Mouse (Mus musculus) lung, postnatal 0 days (tissue): Measurements from ENCODE around the gene Ppp2r3a. TPM values are rescaled to one million over a fixed set of nuclear protein-coding genes. Genes with fewer than 3 reads are reported as not detected.
A peak's percentile ranks its signal among the peaks of the same experiment; 100 is the strongest.

ENCODE experiments used
- ATAC-seq: fragments of 200-750 bp; cut with Nextera tagmentation; 2 replicates; pipeline ENCODE4 v1.8.0; 2017; ENCODE audit warnings: moderate library complexity
- DNase-seq: peaks from one replicate; pipeline ENCODE4 v3.0.0-alpha.2; 2016; ENCODE audit warnings: low spot score
- H3K27ac ChIP-seq: fragments of 300-500 bp; sonication (generic); 2 replicates; pipeline ENCODE4 v1.5.1; 2014; ENCODE audit warnings: antibody characterized with exemption, mild to moderate bottlenecking, low read length, mixed read lengths
- H3K27me3 ChIP-seq: fragments of 300-500 bp; sonication (generic); replicated peaks from 2 replicates; pipeline ENCODE4 v1.6.1; 2014; ENCODE audit warnings: low read length, mixed read lengths; ENCODE audit not compliant: insufficient read depth
- H3K36me3 ChIP-seq: fragments of 300-500 bp; sonication (generic); 2 replicates; pipeline ENCODE4 v1.6.1; 2014; ENCODE audit warnings: low read length, mixed read lengths; ENCODE audit not compliant: insufficient read depth
- H3K4me1 ChIP-seq: fragments of 300-500 bp; sonication (generic); 2 replicates; pipeline ENCODE4 v1.6.1; 2014; ENCODE audit warnings: antibody characterized with exemption, low read depth, low read length, mixed read lengths; ENCODE audit not compliant: insufficient read depth
- H3K4me2 ChIP-seq: fragments of 300-500 bp; sonication (generic); replicated peaks from 2 replicates; pipeline ENCODE4 v1.6.1; 2014; ENCODE audit warnings: low read depth, mild to moderate bottlenecking, low read length, moderate library complexity, mixed read lengths
- H3K4me3 ChIP-seq: fragments of 300-500 bp; sonication (generic); 2 replicates; pipeline ENCODE4 v1.5.1; 2014; ENCODE audit warnings: low read depth, low read length
- H3K9ac ChIP-seq: fragments of 300-500 bp; sonication (generic); replicated peaks from 2 replicates; pipeline ENCODE4 v1.6.1; 2014; ENCODE audit warnings: low read depth, mild to moderate bottlenecking
- H3K9me3 ChIP-seq: fragments of 300-500 bp; sonication (generic); 2 replicates; pipeline ENCODE4 v1.6.1; 2016; ENCODE audit warnings: low read length, mixed read lengths
- CTCF ChIP-seq: IDR thresholded peaks from 2 replicates; pipeline ENCODE4 v1.5.1; 2016; ENCODE audit warnings: antibody characterized with exemption, mild to moderate bottlenecking
- EP300 ChIP-seq: IDR thresholded peaks from 2 replicates; pipeline ENCODE4 v1.6.1; 2016; ENCODE audit warnings: antibody characterized with exemption, mild to moderate bottlenecking, control low read depth
- WGBS: fragments of 180-500 bp; shearing (Covaris S2); extraction: QIAGEN DNeasy Blood & Tissue Kit; methylation state at CpG from one replicate; pipeline ENCODE4 v1.1.7; 2014; 5-methylcytosine and 5-hydroxymethylcytosine counted together
- polyA plus RNA-seq: library from polyadenylated mRNA; unstranded; fragments of >200 nt; fragmentation: Nextera tagmentation; extraction: Ambion mirVana; gene quantifications from 2 replicates; pipeline ENCODE4 v1.2.1, GENCODE M21; 2015

The Ppp2r3a gene
- 7.2 and 7.7 TPM in 2 replicates for polyA plus RNA-seq

- peak within 1 kb of the TSS; percentile 98 for H3K27ac ChIP-seq
- H3K27me3 ChIP-seq, result no peaks in the 10 kb centered on the region
- peak; percentile 96 for DNase-seq
- TF ChIP-seq EP300 (no peak), CTCF (peak; percentile 51)
- no peaks in the 10 kb centered on the region for H3K9me3 ChIP-seq
- peak within 1 kb of the TSS; percentile 69 for H3K4me2 ChIP-seq
- ATAC-seq, result peak; percentile 95
- H3K4me1 ChIP-seq, result no peaks in the 10 kb centered on the region
- WGBS, result 3% methylated on average over 38 of the region's 50 CpGs
- H3K9ac ChIP-seq, result peak within 1 kb of the TSS; percentile 80
- peak within 1 kb of the TSS; percentile 77 for H3K4me3 ChIP-seq
- H3K36me3 ChIP-seq, result no peaks in the 10 kb centered on the region
These were observed at the start of gene Ppp2r3a for GRCm38 (mm10) chr9:101251644-101252337. TSS of gene Ppp2r3a (minus strand) at chr9:101251795.

DNA sequence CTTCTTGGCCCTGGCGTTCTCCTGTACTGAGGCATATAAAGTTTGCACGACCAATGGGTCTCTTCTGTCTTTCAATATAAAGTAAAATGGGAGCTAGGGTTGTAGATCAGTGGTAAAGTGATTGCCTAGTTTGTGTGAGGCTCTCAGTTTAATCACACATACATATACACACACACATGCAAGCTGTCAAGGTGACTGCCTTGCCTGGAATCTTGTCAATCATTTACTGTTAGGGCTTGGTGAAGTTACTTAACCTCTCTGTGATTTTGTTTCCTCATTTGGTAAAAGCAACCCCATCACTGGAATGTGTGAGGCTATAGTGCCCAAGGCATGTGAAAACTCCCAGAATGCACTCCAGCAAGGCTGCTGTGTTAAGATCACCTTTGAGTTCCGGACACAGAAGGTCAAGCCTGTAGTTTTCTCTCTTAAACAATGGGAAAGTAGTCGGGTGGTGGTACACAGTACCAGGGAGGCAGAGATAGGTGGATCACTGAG is 48.9 kb upstream of the Ppp2r3a start:
- no peak for TF ChIP-seq CTCF
- TF ChIP-seq EP300, result no peak
- H3K4me2 ChIP-seq, result no peak overlapping the region
- no peak overlapping the region for H3K4me3 ChIP-seq
- no peak for DNase-seq
- no peaks in the 10 kb centered on the region for H3K36me3 ChIP-seq
- H3K4me1 ChIP-seq, result no peaks in the 10 kb centered on the region
- no peak for ATAC-seq
- H3K9ac ChIP-seq, result no peak overlapping the region
- 81% methylated on average over 4 of the region's 4 CpGs for WGBS
- H3K9me3 ChIP-seq, result no peaks in the 10 kb centered on the region
- no peak overlapping the region for H3K27ac ChIP-seq
- no peaks in the 10 kb centered on the region for H3K27me3 ChIP-seq

DNA sequence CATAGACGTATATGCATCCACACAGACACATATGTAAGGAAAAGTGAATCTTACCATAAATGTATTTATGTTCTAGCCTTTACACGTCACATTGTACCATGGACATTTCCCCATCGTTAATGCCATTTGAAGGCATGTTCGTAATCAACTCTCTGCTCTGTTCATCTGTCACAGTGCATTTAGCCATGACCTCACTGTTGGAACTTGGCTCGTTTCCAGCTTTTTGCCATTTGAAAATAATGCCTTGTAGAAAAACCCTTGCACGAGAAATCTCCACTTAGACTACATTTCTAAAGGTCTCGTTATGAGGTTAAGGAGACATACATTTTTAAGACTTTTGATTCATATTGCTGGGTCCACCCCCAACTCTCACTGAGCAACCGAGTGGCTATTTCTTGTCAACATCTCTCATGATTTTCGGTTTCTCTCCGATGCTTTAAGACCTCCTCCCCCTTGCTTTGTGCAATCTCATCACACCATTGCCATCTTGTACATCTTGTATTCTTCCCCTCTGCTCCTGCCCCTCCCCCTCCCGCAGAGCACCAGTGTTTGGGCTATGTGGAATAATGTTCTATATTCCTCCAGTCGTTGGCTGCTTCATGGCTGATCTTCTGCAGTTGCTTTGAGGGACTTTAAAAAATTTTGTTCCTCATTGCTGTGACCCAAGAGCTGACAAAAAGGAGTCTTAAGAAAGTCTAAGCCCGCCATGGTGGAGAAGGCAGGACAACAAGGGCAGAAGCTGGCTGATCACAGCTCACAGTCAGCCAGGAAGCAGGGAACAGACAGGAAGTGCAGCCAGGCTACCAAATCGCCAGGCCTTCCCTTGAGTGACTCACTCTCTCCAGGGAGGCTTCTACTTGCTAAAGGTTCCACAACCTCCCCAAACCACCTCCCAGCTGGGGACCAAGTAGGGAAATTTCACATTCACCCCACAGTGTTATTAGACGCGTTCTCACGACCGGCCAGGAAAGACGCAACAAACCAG is 40.4 kb upstream of the Ppp2r3a start:
- DNase-seq (peak; percentile 47), ATAC-seq (peak; percentile 48; the same call in 1 of the 2 replicates)
- H3K4me2 ChIP-seq, result no peak overlapping the region
- no peak for TF ChIP-seq EP300
- no peak for TF ChIP-seq CTCF
- no peaks in the 10 kb centered on the region for H3K9me3 ChIP-seq
- H3K4me1 ChIP-seq, result no peaks in the 10 kb centered on the region
- H3K9ac ChIP-seq, result no peak overlapping the region
- WGBS, result 71% methylated on average over 19 of the region's 19 CpGs
- H3K27me3 ChIP-seq, result no peaks in the 10 kb centered on the region
- no peak overlapping the region for H3K27ac ChIP-seq
- no peak overlapping the region for H3K4me3 ChIP-seq
- no peaks in the 10 kb centered on the region for H3K36me3 ChIP-seq

DNA sequence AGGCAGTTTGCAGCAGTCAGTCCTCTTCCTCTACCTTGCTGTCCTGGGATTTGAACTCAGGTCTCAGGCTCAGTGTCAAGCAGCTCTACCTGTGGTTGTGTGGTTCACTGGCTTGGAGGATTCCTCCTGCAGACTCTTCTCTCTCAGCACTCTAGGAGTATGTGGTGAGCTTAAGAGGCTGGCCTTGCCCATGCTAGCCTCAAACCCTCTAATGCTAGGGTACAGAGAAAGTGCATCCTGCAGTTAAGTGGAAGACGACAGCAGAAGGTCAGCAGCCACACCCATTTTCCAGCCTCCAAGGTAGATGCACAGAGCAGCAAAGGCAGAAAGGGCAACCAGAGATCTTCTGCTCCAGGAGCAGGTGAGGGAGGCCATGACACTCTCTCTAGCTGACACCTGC is 39.3 kb upstream of the Ppp2r3a start:
- no peak overlapping the region for H3K4me2 ChIP-seq
- no peaks in the 10 kb centered on the region for H3K36me3 ChIP-seq
- H3K4me3 ChIP-seq, result no peak overlapping the region
- no peak for ATAC-seq
- H3K9ac ChIP-seq, result no peak overlapping the region
- no peak for DNase-seq
- H3K9me3 ChIP-seq, result no peaks in the 10 kb centered on the region
- no peak overlapping the region for H3K27ac ChIP-seq
- no peaks in the 10 kb centered on the region for H3K27me3 ChIP-seq
- 81% methylated on average over 1 of the region's 1 CpGs for WGBS
- TF ChIP-seq CTCF, result no peak
- no peaks in the 10 kb centered on the region for H3K4me1 ChIP-seq

DNA sequence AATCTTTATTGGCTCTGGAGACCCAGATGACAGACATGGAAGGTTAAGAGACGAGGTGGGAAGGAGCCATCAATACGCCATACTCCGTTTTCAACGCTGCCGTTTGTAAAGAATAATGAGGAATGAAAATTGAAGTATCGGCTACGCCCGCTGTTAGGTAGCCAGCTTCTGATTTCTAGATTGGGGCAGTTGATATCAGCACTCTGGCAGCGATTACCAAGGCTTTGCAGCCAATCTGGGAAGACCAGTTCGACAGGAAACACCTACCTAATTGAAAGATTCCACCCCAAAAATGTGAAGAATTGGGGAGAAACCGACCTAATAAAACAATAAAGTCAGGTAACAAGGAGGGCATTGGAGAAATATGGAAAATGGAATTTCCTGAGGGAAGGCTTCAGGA is 38.2 kb upstream of the Ppp2r3a start:
- 42% methylated on average over 11 of the region's 11 CpGs for WGBS
- no peak for ATAC-seq
- 0 out of 2 replicates have a peak overlapping the region, but pooled peaks have one; percentile 32 for H3K4me2 ChIP-seq
- TF ChIP-seq CTCF, result no peak
- TF ChIP-seq EP300, result no peak
- H3K9ac ChIP-seq, result no peak overlapping the region
- no peaks in the 10 kb centered on the region for H3K4me1 ChIP-seq
- no peak overlapping the region for H3K4me3 ChIP-seq
- H3K27ac ChIP-seq, result no peak overlapping the region
- no peaks in the 10 kb centered on the region for H3K27me3 ChIP-seq
- DNase-seq, result no peak
- H3K9me3 ChIP-seq, result no peaks in the 10 kb centered on the region
- no peaks in the 10 kb centered on the region for H3K36me3 ChIP-seq
